Mouse (Mus musculus): ENCODE data around the gene Samd4.

DNA sequence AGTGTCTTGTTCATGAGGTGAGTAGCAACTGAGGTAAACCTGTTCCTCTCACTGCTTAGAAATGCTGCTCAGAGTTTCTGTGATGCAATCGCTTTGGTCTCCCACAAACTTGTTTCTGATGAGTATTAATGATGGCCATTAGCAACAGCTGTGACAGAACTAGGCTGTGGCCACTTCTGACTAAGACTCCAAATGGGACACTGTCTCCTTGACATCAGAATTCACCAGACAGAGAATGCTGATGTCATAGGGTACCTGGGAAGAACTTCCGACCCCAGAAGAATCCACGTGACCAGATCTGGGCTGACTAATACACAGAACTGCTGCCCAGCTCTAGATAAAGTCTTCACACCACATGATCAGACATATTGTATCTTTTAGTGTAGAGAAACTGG is 194.9 kb downstream of the Samd4 start:
- TF ChIP-seq CTCF (IDR thresholded peaks at IDR 0.05; ENCODE audit: low read depth, low read length) (no peak), POLR2A (IDR thresholded peaks at IDR 0.05; ENCODE audit: borderline replicate concordance, low read depth, low read length) (no peak)

All from bone marrow macrophage, adult 2 months (primary cell).